Mouse (Mus musculus): Measurements from ENCODE around the gene Rap1gap. TPM values are rescaled to one million over a fixed set of nuclear protein-coding genes. Genes with fewer than 3 reads are reported as not detected.
A peak's percentile ranks its signal among the peaks of the same experiment; 100 is the strongest.

Gene Rap1gap
- polyA plus RNA-seq, 1 experiment from 2014 or later, result 9.1 TPM

GRCm38 (mm10) chr4:137657674-137658073, 6.9 kb upstream of the Rap1gap start:
- Histone ChIP-seq H3K27me3 (ENCODE audit: control insufficient read depth, insufficient read depth, low read length) (no peaks in the 10 kb centered on the region), H3K4me1 (replicated peaks; ENCODE audit: control insufficient read depth, insufficient read depth, low read length) (peaks cover 3% of the 10 kb centered on the region; the same call in 1 of the 2 replicates), H3K27ac (ENCODE audit: low read depth, low read length) (no peak overlapping the region), H3K9ac (ENCODE audit: low read depth, low read length) (no peak overlapping the region), H3K9me3 (ENCODE audit: control insufficient read depth, low read length) (no peaks in the 10 kb centered on the region), H3K4me2 (replicated peaks; ENCODE audit: low read depth, low read length) (no peak overlapping the region), H3K4me3 (ENCODE audit: low read depth, low read length) (no peak overlapping the region), H3K36me3 (ENCODE audit: control insufficient read depth, insufficient read depth, low read length) (peaks cover 3% of the 10 kb centered on the region; the same call in 1 of the 2 replicates)
- WGBS, result 86% methylated on average over 7 of the region's 8 CpGs
- DNase-seq (ENCODE audit: low spot score), result no peak
- no peak for ATAC-seq (ENCODE audit: low FRiP score)

- 57% methylated on average over 4 of the region's 4 CpGs for WGBS
Observed at GRCm38 (mm10) chr4:137659541-137659940, 5.0 kb upstream of the Rap1gap start.

GRCm38 (mm10) chr4:137660364-137661077, 4.0 kb upstream of the Rap1gap start:
- ATAC-seq (ENCODE audit: low FRiP score) (no peak), DNase-seq (ENCODE audit: low spot score) (no peak)
- H3K4me2 ChIP-seq (replicated peaks; ENCODE audit: low read depth, low read length), result no peak overlapping the region
- peaks cover 3% of the 10 kb centered on the region; the same call in 1 of the 2 replicates for H3K4me1 ChIP-seq (replicated peaks; ENCODE audit: control insufficient read depth, insufficient read depth, low read length)
- peaks cover 11% of the 10 kb centered on the region for H3K27me3 ChIP-seq (ENCODE audit: control insufficient read depth, insufficient read depth, low read length)
- no peak overlapping the region for H3K4me3 ChIP-seq (ENCODE audit: low read depth, low read length)
- H3K9ac ChIP-seq (ENCODE audit: low read depth, low read length), result no peak overlapping the region
- 73% methylated on average over 10 of the region's 10 CpGs for WGBS
- no peaks in the 10 kb centered on the region for H3K9me3 ChIP-seq (ENCODE audit: control insufficient read depth, low read length)
- no peaks in the 10 kb centered on the region for H3K36me3 ChIP-seq (ENCODE audit: control insufficient read depth, insufficient read depth, low read length)
- 0 out of 2 replicates have a peak overlapping the region, but pooled peaks have one; percentile 30 for H3K27ac ChIP-seq (ENCODE audit: low read depth, low read length)

More at GRCm38 (mm10) chr4:137659541-137659940, 5.0 kb upstream of the Rap1gap start:
- peaks cover 3% of the 10 kb centered on the region; the same call in 1 of the 2 replicates for H3K4me1 ChIP-seq (replicated peaks; ENCODE audit: control insufficient read depth, insufficient read depth, low read length)
- DNase-seq (ENCODE audit: low spot score) (no peak), ATAC-seq (ENCODE audit: low FRiP score) (no peak)
- H3K4me3 ChIP-seq (ENCODE audit: low read depth, low read length), result no peak overlapping the region
- H3K9me3 ChIP-seq (ENCODE audit: control insufficient read depth, low read length), result no peaks in the 10 kb centered on the region
- H3K9ac ChIP-seq (ENCODE audit: low read depth, low read length), result no peak overlapping the region
- H3K4me2 ChIP-seq (replicated peaks; ENCODE audit: low read depth, low read length), result no peak overlapping the region
- peaks cover 3% of the 10 kb centered on the region; the same call in 1 of the 2 replicates for H3K36me3 ChIP-seq (ENCODE audit: control insufficient read depth, insufficient read depth, low read length)
- peaks cover 9% of the 10 kb centered on the region for H3K27me3 ChIP-seq (ENCODE audit: control insufficient read depth, insufficient read depth, low read length)
- no peak overlapping the region for H3K27ac ChIP-seq (ENCODE audit: low read depth, low read length)

GRCm38 (mm10) chr4:137661078-137661450, 3.5 kb upstream of the Rap1gap start:
- H3K36me3 ChIP-seq (ENCODE audit: control insufficient read depth, insufficient read depth, low read length), result no peaks in the 10 kb centered on the region
- H3K27ac ChIP-seq (ENCODE audit: low read depth, low read length), result no peak overlapping the region
- ATAC-seq (ENCODE audit: low FRiP score) (no peak), DNase-seq (ENCODE audit: low spot score) (no peak)
- 51% methylated on average over 2 of the region's 2 CpGs for WGBS
- peaks cover 3% of the 10 kb centered on the region; the same call in 1 of the 2 replicates for H3K4me1 ChIP-seq (replicated peaks; ENCODE audit: control insufficient read depth, insufficient read depth, low read length)
- H3K4me2 ChIP-seq (replicated peaks; ENCODE audit: low read depth, low read length), result no peak overlapping the region
- no peak overlapping the region for H3K9ac ChIP-seq (ENCODE audit: low read depth, low read length)
- peaks cover 14% of the 10 kb centered on the region for H3K27me3 ChIP-seq (ENCODE audit: control insufficient read depth, insufficient read depth, low read length)
- H3K4me3 ChIP-seq (ENCODE audit: low read depth, low read length), result no peak overlapping the region
- no peaks in the 10 kb centered on the region for H3K9me3 ChIP-seq (ENCODE audit: control insufficient read depth, low read length)

- no peak for ATAC-seq (ENCODE audit: low FRiP score)
- no peak overlapping the region for H3K4me2 ChIP-seq (replicated peaks; ENCODE audit: low read depth, low read length)
- peaks cover 3% of the 10 kb centered on the region; the same call in 1 of the 2 replicates for H3K4me1 ChIP-seq (replicated peaks; ENCODE audit: control insufficient read depth, insufficient read depth, low read length)
- peaks cover 16% of the 10 kb centered on the region for H3K27me3 ChIP-seq (ENCODE audit: control insufficient read depth, insufficient read depth, low read length)
- no peaks in the 10 kb centered on the region for H3K36me3 ChIP-seq (ENCODE audit: control insufficient read depth, insufficient read depth, low read length)
- no peaks in the 10 kb centered on the region for H3K9me3 ChIP-seq (ENCODE audit: control insufficient read depth, low read length)
- no peak overlapping the region for H3K27ac ChIP-seq (ENCODE audit: low read depth, low read length)
- H3K9ac ChIP-seq (ENCODE audit: low read depth, low read length), result no peak overlapping the region
- 72% methylated on average over 6 of the region's 6 CpGs for WGBS
- no peak for DNase-seq (ENCODE audit: low spot score)
- H3K4me3 ChIP-seq (ENCODE audit: low read depth, low read length), result no peak overlapping the region
Observed at GRCm38 (mm10) chr4:137661547-137661946, 3.0 kb upstream of the Rap1gap start.

GRCm38 (mm10) chr4:137663491-137663890, 1.0 kb upstream of the Rap1gap start:
- Histone ChIP-seq H3K27ac (ENCODE audit: low read depth, low read length) (no peak overlapping the region), H3K4me3 (ENCODE audit: low read depth, low read length) (no peak overlapping the region), H3K9me3 (ENCODE audit: control insufficient read depth, low read length) (no peaks in the 10 kb centered on the region), H3K27me3 (ENCODE audit: control insufficient read depth, insufficient read depth, low read length) (peaks cover 20% of the 10 kb centered on the region), H3K4me1 (replicated peaks; ENCODE audit: control insufficient read depth, insufficient read depth, low read length) (peaks cover 5% of the 10 kb centered on the region; the same call in 1 of the 2 replicates), H3K4me2 (replicated peaks; ENCODE audit: low read depth, low read length) (no peak overlapping the region), H3K9ac (ENCODE audit: low read depth, low read length) (no peak overlapping the region), H3K36me3 (ENCODE audit: control insufficient read depth, insufficient read depth, low read length) (no peaks in the 10 kb centered on the region)
- no peak for DNase-seq (ENCODE audit: low spot score)
- no peak for ATAC-seq (ENCODE audit: low FRiP score)
- 90% methylated on average over 4 of the region's 4 CpGs for WGBS

GRCm38 (mm10) chr4:137664980-137665675, 602 bp downstream of the Rap1gap start:
- Histone ChIP-seq H3K36me3 (ENCODE audit: control insufficient read depth, insufficient read depth, low read length) (no peaks in the 10 kb centered on the region), H3K4me3 (ENCODE audit: low read depth, low read length) (peak overlapping the region; percentile 43), H3K4me1 (replicated peaks; ENCODE audit: control insufficient read depth, insufficient read depth, low read length) (peaks cover 5% of the 10 kb centered on the region; the same call in 1 of the 2 replicates), H3K9ac (ENCODE audit: low read depth, low read length) (peak overlapping the region; percentile 52), H3K4me2 (replicated peaks; ENCODE audit: low read depth, low read length) (peak overlapping the region; percentile 74), H3K27ac (ENCODE audit: low read depth, low read length) (no peak overlapping the region), H3K27me3 (ENCODE audit: control insufficient read depth, insufficient read depth, low read length) (peaks cover 20% of the 10 kb centered on the region), H3K9me3 (ENCODE audit: control insufficient read depth, low read length) (no peaks in the 10 kb centered on the region)
- DNase-seq (ENCODE audit: low spot score) (no peak), ATAC-seq (ENCODE audit: low FRiP score) (peak; percentile 54; the same call in 1 of the 2 replicates)
- WGBS, result 16% methylated on average over 15 of the region's 15 CpGs

GRCm38 (mm10) chr4:137665791-137666190, 1.3 kb downstream of the Rap1gap start:
- 95% methylated on average over 5 of the region's 5 CpGs for WGBS
- Histone ChIP-seq H3K4me3 (ENCODE audit: low read depth, low read length) (no peak overlapping the region), H3K27me3 (ENCODE audit: control insufficient read depth, insufficient read depth, low read length) (peaks cover 20% of the 10 kb centered on the region), H3K36me3 (ENCODE audit: control insufficient read depth, insufficient read depth, low read length) (no peaks in the 10 kb centered on the region), H3K9me3 (ENCODE audit: control insufficient read depth, low read length) (no peaks in the 10 kb centered on the region), H3K27ac (ENCODE audit: low read depth, low read length) (no peak overlapping the region), H3K4me1 (replicated peaks; ENCODE audit: control insufficient read depth, insufficient read depth, low read length) (0 out of 2 replicates have a peak, but pooled peaks cover 2% of the 10 kb centered on the region), H3K9ac (ENCODE audit: low read depth, low read length) (no peak overlapping the region), H3K4me2 (replicated peaks; ENCODE audit: low read depth, low read length) (no peak overlapping the region)
- DNase-seq (ENCODE audit: low spot score), result no peak
- no peak for ATAC-seq (ENCODE audit: low FRiP score)
